Mouse (Mus musculus): ENCODE measurements around the gene Lmbr1. TPM values are rescaled to one million over a fixed set of nuclear protein-coding genes. Genes with fewer than 3 reads are reported as not detected.
"Not testable (repeated sequence)": the region's sequence is repeated elsewhere in the genome, so short reads cannot be mapped to it uniquely, and the experiment has no call there.

The Lmbr1 gene
- 7.0 and 9.2 TPM in 2 replicates for polyA plus RNA-seq (2014; fragmentation: Nextera tagmentation; extraction: Ambion mirVana)

GRCm38 (mm10) chr5:29378298-29379036 is at the start of gene Lmbr1:
Gene Lmbr1, minus strand, starts transcription at chr5:29378390.
- Histone ChIP-seq H3K4me3 (ENCODE audit: low read depth, low read length) (peak within 1 kb of the TSS; percentile 78), H3K27me3 (ENCODE audit: control insufficient read depth, insufficient read depth, low read length) (peaks cover 5% of the 10 kb centered on the region; the same call in 1 of the 2 replicates), H3K27ac (replicated peaks; ENCODE audit: low read depth, low read length) (no peak within 1 kb of the TSS), H3K4me1 (ENCODE audit: control insufficient read depth, insufficient read depth, low read length) (no peaks in the 10 kb centered on the region), H3K4me2 (ENCODE audit: low read depth, severe bottlenecking) (peak within 1 kb of the TSS; percentile 90), H3K9me3 (ENCODE audit: control insufficient read depth, low read length) (no peaks in the 10 kb centered on the region), H3K36me3 (ENCODE audit: control insufficient read depth, insufficient read depth, low read length) (no peaks in the 10 kb centered on the region), H3K9ac (ENCODE audit: low read length) (peak within 1 kb of the TSS; percentile 76)
- peak; percentile 97 for ATAC-seq (ENCODE audit: insufficient number of reproducible peaks, low FRiP score, low TSS enrichment, low read depth)
- DNase-seq (ENCODE audit: low spot score) = peak; percentile 96
- 1% methylated on average over 40 of the region's 40 CpGs for WGBS

- H3K4me3 ChIP-seq (ENCODE audit: low read depth, low read length); H3K27me3 ChIP-seq (ENCODE audit: control insufficient read depth, insufficient read depth, low read length); DNase-seq (ENCODE audit: low spot score); H3K4me1 ChIP-seq (ENCODE audit: control insufficient read depth, insufficient read depth, low read length); H3K36me3 ChIP-seq (ENCODE audit: control insufficient read depth, insufficient read depth, low read length); H3K9me3 ChIP-seq (ENCODE audit: control insufficient read depth, low read length); H3K9ac ChIP-seq (ENCODE audit: low read length); ATAC-seq (ENCODE audit: insufficient number of reproducible peaks, low FRiP score, low TSS enrichment, low read depth); H3K27ac ChIP-seq (replicated peaks; ENCODE audit: low read depth, low read length); H3K4me2 ChIP-seq (ENCODE audit: low read depth, severe bottlenecking): not testable (repeated sequence)
- 54% methylated on average over 3 of the region's 3 CpGs for WGBS
These were observed 45.1 kb upstream of the Lmbr1 start for GRCm38 (mm10) chr5:29423330-29423729.

- no peak for ATAC-seq (ENCODE audit: insufficient number of reproducible peaks, low FRiP score, low TSS enrichment, low read depth)
- no peaks in the 10 kb centered on the region for H3K36me3 ChIP-seq (ENCODE audit: control insufficient read depth, insufficient read depth, low read length)
- H3K9me3 ChIP-seq (ENCODE audit: control insufficient read depth, low read length) = no peaks in the 10 kb centered on the region
- H3K9ac ChIP-seq (ENCODE audit: low read length) = no peak overlapping the region
- WGBS = 83% methylated on average over 3 of the region's 3 CpGs
- no peaks in the 10 kb centered on the region for H3K4me1 ChIP-seq (ENCODE audit: control insufficient read depth, insufficient read depth, low read length)
- H3K4me3 ChIP-seq (ENCODE audit: low read depth, low read length) = no peak overlapping the region
- no peak overlapping the region for H3K4me2 ChIP-seq (ENCODE audit: low read depth, severe bottlenecking)
- no peaks in the 10 kb centered on the region for H3K27me3 ChIP-seq (ENCODE audit: control insufficient read depth, insufficient read depth, low read length)
- DNase-seq (ENCODE audit: low spot score) = no peak
- H3K27ac ChIP-seq (replicated peaks; ENCODE audit: low read depth, low read length) = no peak overlapping the region
These were observed 34.9 kb upstream of the Lmbr1 start for GRCm38 (mm10) chr5:29413041-29413440.

GRCm38 (mm10) chr5:29410854-29411253 is 32.7 kb upstream of the Lmbr1 start:
- no peak overlapping the region for H3K9ac ChIP-seq (ENCODE audit: low read length)
- no peaks in the 10 kb centered on the region for H3K27me3 ChIP-seq (ENCODE audit: control insufficient read depth, insufficient read depth, low read length)
- H3K27ac ChIP-seq (replicated peaks; ENCODE audit: low read depth, low read length) = no peak overlapping the region
- H3K4me3 ChIP-seq (ENCODE audit: low read depth, low read length) = no peak overlapping the region
- H3K4me2 ChIP-seq (ENCODE audit: low read depth, severe bottlenecking) = no peak overlapping the region
- no peaks in the 10 kb centered on the region for H3K4me1 ChIP-seq (ENCODE audit: control insufficient read depth, insufficient read depth, low read length)
- ATAC-seq (ENCODE audit: insufficient number of reproducible peaks, low FRiP score, low TSS enrichment, low read depth) (no peak), DNase-seq (ENCODE audit: low spot score) (no peak)
- no peaks in the 10 kb centered on the region for H3K9me3 ChIP-seq (ENCODE audit: control insufficient read depth, low read length)
- H3K36me3 ChIP-seq (ENCODE audit: control insufficient read depth, insufficient read depth, low read length) = no peaks in the 10 kb centered on the region

- Histone ChIP-seq H3K9ac (ENCODE audit: low read length) (no peak overlapping the region), H3K9me3 (ENCODE audit: control insufficient read depth, low read length) (no peaks in the 10 kb centered on the region), H3K27ac (replicated peaks; ENCODE audit: low read depth, low read length) (no peak overlapping the region), H3K4me2 (ENCODE audit: low read depth, severe bottlenecking) (no peak overlapping the region), H3K27me3 (ENCODE audit: control insufficient read depth, insufficient read depth, low read length) (no peaks in the 10 kb centered on the region), H3K36me3 (ENCODE audit: control insufficient read depth, insufficient read depth, low read length) (no peaks in the 10 kb centered on the region), H3K4me1 (ENCODE audit: control insufficient read depth, insufficient read depth, low read length) (no peaks in the 10 kb centered on the region), H3K4me3 (ENCODE audit: low read depth, low read length) (no peak overlapping the region)
- no peak for ATAC-seq (ENCODE audit: insufficient number of reproducible peaks, low FRiP score, low TSS enrichment, low read depth)
- DNase-seq (ENCODE audit: low spot score) = no peak
- WGBS = 73% methylated on average over 4 of the region's 4 CpGs
These were observed 20.2 kb upstream of the Lmbr1 start for GRCm38 (mm10) chr5:29398427-29398826.

GRCm38 (mm10) chr5:29388944-29389765 is 11.0 kb upstream of the Lmbr1 start:
- ATAC-seq (ENCODE audit: insufficient number of reproducible peaks, low FRiP score, low TSS enrichment, low read depth) = no peak; the same call in 1 of the 2 replicates
- Histone ChIP-seq H3K4me3 (ENCODE audit: low read depth, low read length) (no peak overlapping the region), H3K27ac (replicated peaks; ENCODE audit: low read depth, low read length) (no peak overlapping the region), H3K36me3 (ENCODE audit: control insufficient read depth, insufficient read depth, low read length) (no peaks in the 10 kb centered on the region), H3K9me3 (ENCODE audit: control insufficient read depth, low read length) (no peaks in the 10 kb centered on the region), H3K4me1 (ENCODE audit: control insufficient read depth, insufficient read depth, low read length) (no peaks in the 10 kb centered on the region), H3K27me3 (ENCODE audit: control insufficient read depth, insufficient read depth, low read length) (no peaks in the 10 kb centered on the region), H3K4me2 (ENCODE audit: low read depth, severe bottlenecking) (no peak overlapping the region), H3K9ac (ENCODE audit: low read length) (no peak overlapping the region)
- WGBS = 23% methylated on average over 15 of the region's 15 CpGs
- peak; percentile 88 for DNase-seq (ENCODE audit: low spot score)

- H3K27me3 ChIP-seq (ENCODE audit: control insufficient read depth, insufficient read depth, low read length) = no peaks in the 10 kb centered on the region
- 52% methylated on average over 7 of the region's 7 CpGs for WGBS
- DNase-seq (ENCODE audit: low spot score) = no peak
- H3K9me3 ChIP-seq (ENCODE audit: control insufficient read depth, low read length) = no peaks in the 10 kb centered on the region
- no peak overlapping the region for H3K4me2 ChIP-seq (ENCODE audit: low read depth, severe bottlenecking)
- ATAC-seq (ENCODE audit: insufficient number of reproducible peaks, low FRiP score, low TSS enrichment, low read depth) = no peak
- no peak overlapping the region for H3K9ac ChIP-seq (ENCODE audit: low read length)
- H3K4me3 ChIP-seq (ENCODE audit: low read depth, low read length) = no peak overlapping the region
- H3K36me3 ChIP-seq (ENCODE audit: control insufficient read depth, insufficient read depth, low read length) = no peaks in the 10 kb centered on the region
- no peak overlapping the region for H3K27ac ChIP-seq (replicated peaks; ENCODE audit: low read depth, low read length)
- no peaks in the 10 kb centered on the region for H3K4me1 ChIP-seq (ENCODE audit: control insufficient read depth, insufficient read depth, low read length)
These were observed 10.2 kb upstream of the Lmbr1 start for GRCm38 (mm10) chr5:29388181-29388943.

- H3K4me3 ChIP-seq (ENCODE audit: low read depth, low read length) = no peak overlapping the region
- no peaks in the 10 kb centered on the region for H3K27me3 ChIP-seq (ENCODE audit: control insufficient read depth, insufficient read depth, low read length)
- no peak overlapping the region for H3K9ac ChIP-seq (ENCODE audit: low read length)
- no peaks in the 10 kb centered on the region for H3K9me3 ChIP-seq (ENCODE audit: control insufficient read depth, low read length)
- no peak for DNase-seq (ENCODE audit: low spot score)
- H3K4me1 ChIP-seq (ENCODE audit: control insufficient read depth, insufficient read depth, low read length) = no peaks in the 10 kb centered on the region
- no peaks in the 10 kb centered on the region for H3K36me3 ChIP-seq (ENCODE audit: control insufficient read depth, insufficient read depth, low read length)
- H3K4me2 ChIP-seq (ENCODE audit: low read depth, severe bottlenecking) = no peak overlapping the region
- 53% methylated on average over 1 of the region's 1 CpGs for WGBS
- ATAC-seq (ENCODE audit: insufficient number of reproducible peaks, low FRiP score, low TSS enrichment, low read depth) = no peak
- no peak overlapping the region for H3K27ac ChIP-seq (replicated peaks; ENCODE audit: low read depth, low read length)
These were observed 9.4 kb upstream of the Lmbr1 start for GRCm38 (mm10) chr5:29387591-29387990.

Data from limb, embryonic 11.5 days (tissue).